Mouse (Mus musculus) neural tube, embryonic 11.5 days (tissue): ENCODE measurements around the gene Pgd. TPM values are rescaled to one million over a fixed set of nuclear protein-coding genes. Genes with fewer than 3 reads are reported as not detected.

Source experiments
- ATAC-seq: fragments of 200-750 bp; cut with Nextera tagmentation; 2 replicates; pipeline ENCODE4 v1.8.0; 2017; ENCODE audit warnings: moderate number of reproducible peaks, mild to moderate bottlenecking, moderate TSS enrichment, moderate library complexity; ENCODE audit not compliant: insufficient read depth, low FRiP score, low TSS enrichment
- DNase-seq: peaks from one replicate; pipeline ENCODE4 v3.0.0-alpha.2; 2015; ENCODE audit warnings: low spot score
- H3K27ac ChIP-seq: fragments of 300-500 bp; sonication (generic); 2 replicates; pipeline ENCODE4 v1.5.1; 2014; ENCODE audit warnings: low read depth, mild to moderate bottlenecking, low read length
- H3K27me3 ChIP-seq: fragments of 300-500 bp; sonication (generic); 2 replicates; pipeline ENCODE4 v1.6.1; 2014; ENCODE audit warnings: mild to moderate bottlenecking, low read length, mixed read lengths; ENCODE audit not compliant: control insufficient read depth, insufficient read depth
- H3K36me3 ChIP-seq: fragments of 300-500 bp; sonication (generic); 2 replicates; pipeline ENCODE4 v1.6.1; 2014; ENCODE audit warnings: mild to moderate bottlenecking, low read length, moderate library complexity, mixed read lengths; ENCODE audit not compliant: control insufficient read depth, insufficient read depth
- H3K4me1 ChIP-seq: fragments of 300-500 bp; sonication (generic); 2 replicates; pipeline ENCODE4 v1.6.1; 2014; ENCODE audit warnings: low read length, mixed read lengths; ENCODE audit not compliant: control insufficient read depth, insufficient read depth
- H3K4me2 ChIP-seq: fragments of 300-500 bp; sonication (generic); 2 replicates; pipeline ENCODE4 v1.6.1; 2014; ENCODE audit warnings: low read depth, mild to moderate bottlenecking, moderate library complexity
- H3K4me3 ChIP-seq: fragments of 300-500 bp; sonication (generic); 2 replicates; pipeline ENCODE4 v1.5.1; 2014; ENCODE audit warnings: low read depth, low read length
- H3K9ac ChIP-seq: fragments of 300-500 bp; sonication (generic); 2 replicates; pipeline ENCODE4 v1.6.1; 2014; ENCODE audit warnings: mild to moderate bottlenecking, low read length
- H3K9me3 ChIP-seq: fragments of 300-500 bp; sonication (generic); 2 replicates; pipeline ENCODE4 v1.6.1; 2016; ENCODE audit warnings: low read length; ENCODE audit not compliant: control insufficient read depth
- WGBS: fragments of 180-500 bp; shearing (Covaris S2); extraction: QIAGEN DNeasy Blood & Tissue Kit; methylation state at CpG from one replicate; pipeline ENCODE4 v1.1.7; 2014; 5-methylcytosine and 5-hydroxymethylcytosine counted together
- polyA plus RNA-seq: library from polyadenylated mRNA; unstranded; fragments of >200 nt; fragmentation: Nextera tagmentation; extraction: Ambion mirVana; gene quantifications from 2 replicates; pipeline ENCODE4 v1.2.1, GENCODE M21; 2014

Gene Pgd
- polyA plus RNA-seq, 1 experiment from 2014 or later = 49.5 TPM

DNA sequence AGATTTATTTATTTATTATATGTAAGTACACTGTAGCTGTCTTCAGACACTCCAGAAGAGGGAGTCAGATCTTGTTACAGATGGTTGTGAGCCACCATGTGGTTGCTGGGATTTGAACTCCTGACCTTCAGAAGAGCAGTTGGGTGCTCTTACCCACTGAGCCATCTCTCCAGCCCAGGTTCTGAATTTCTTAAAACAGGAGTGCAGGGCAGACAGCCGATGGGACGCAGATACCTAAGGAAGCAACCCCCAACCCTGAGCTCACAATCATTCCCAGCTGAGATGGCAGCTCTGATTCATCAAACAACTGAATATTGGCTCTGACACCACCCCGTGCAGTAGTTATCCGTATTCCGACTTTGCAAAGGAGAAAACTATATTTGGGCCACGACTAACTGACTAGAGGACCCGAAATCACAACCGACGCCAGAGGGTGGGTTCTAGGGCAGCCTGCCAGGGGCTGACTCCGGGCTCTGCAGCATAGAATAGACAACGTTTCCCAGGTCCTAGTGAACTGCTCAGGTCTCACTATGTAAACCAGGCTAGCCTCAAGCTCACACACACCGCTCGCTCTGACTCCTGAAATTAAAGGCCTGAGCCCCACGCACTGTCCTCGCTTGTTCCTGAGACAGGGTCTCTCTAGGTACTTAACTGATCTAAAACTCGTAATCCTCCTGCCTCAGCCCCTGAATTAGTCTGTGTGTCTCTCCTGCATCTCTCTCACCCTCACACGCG is 30.3 kb downstream of the Pgd start:
- Histone ChIP-seq H3K27ac (no peak overlapping the region), H3K9ac (no peak overlapping the region), H3K27me3 (no peaks in the 10 kb centered on the region), H3K36me3 (no peaks in the 10 kb centered on the region), H3K9me3 (no peaks in the 10 kb centered on the region), H3K4me1 (0 out of 2 replicates have a peak, but pooled peaks cover 2% of the 10 kb centered on the region), H3K4me2 (peak overlapping the region; percentile 57), H3K4me3 (peak overlapping the region; percentile 49)
- WGBS = 71% methylated on average over 18 of the region's 18 CpGs
- peak; percentile 17 for DNase-seq
- no peak for ATAC-seq

DNA sequence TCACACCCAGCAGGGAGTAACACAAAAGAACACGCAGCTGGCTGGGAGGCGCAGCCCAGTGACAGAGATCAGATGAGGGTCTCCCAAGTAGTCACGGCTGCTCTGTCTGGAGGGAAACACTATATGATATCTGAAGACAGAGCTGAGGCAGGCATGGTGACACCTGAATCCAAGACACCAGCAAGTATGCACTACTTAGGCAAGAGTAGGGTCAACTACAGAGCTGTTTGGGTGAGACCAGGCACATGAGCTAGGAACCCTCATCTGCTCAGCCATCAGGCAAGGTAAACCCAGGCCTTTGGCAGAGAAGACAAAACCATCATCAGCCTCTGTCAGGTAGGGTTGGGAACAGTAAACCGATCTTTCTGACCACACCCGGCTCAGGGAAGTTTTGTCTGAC is 33.2 kb downstream of the Pgd start:
- Histone ChIP-seq H3K27ac (no peak overlapping the region), H3K4me2 (no peak overlapping the region), H3K27me3 (no peaks in the 10 kb centered on the region), H3K4me3 (no peak overlapping the region), H3K36me3 (no peaks in the 10 kb centered on the region), H3K4me1 (0 out of 2 replicates have a peak, but pooled peaks cover 2% of the 10 kb centered on the region), H3K9ac (no peak overlapping the region), H3K9me3 (no peaks in the 10 kb centered on the region)
- WGBS = 63% methylated on average over 5 of the region's 5 CpGs
- ATAC-seq = no peak
- DNase-seq = no peak

DNA sequence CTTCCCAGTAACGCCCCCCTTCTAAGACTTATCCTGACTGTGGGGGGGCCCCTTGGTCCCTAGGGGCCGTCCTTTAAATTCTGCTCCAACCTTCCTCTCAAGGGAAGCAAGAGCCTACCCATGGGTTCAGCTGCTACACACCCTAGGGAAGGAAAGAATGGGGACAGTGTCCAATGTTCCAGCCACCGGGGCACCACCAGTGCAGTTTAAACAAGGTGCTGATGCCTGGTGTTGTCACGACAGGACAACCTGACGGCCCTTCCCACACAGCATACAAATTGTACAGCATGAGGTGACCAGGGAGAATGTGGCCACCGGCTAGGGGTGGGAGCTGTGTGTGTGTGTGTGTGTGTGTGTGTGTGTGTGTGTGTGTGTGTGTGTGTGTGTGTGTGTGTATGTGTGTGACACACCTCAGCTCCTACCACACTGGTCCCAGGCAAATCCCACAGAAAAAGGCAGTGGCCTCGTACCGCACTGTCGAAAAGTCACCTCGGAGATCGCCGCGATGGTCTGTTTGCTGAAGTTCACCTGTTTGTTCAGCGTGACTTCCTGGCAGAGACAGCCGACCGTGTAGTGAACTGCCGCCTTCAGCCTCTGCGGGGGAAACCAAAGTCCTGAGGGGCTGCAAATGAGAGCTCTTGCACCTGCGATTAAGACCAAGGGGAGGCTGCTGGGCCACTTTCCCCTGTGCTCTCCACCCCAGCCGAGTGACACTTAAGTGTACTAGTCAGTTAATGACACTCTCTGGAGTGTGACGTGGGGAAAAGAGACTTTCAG is 34.6 kb downstream of the Pgd start:
- Histone ChIP-seq H3K36me3 (no peaks in the 10 kb centered on the region), H3K27me3 (no peaks in the 10 kb centered on the region), H3K4me2 (no peak overlapping the region), H3K9ac (no peak overlapping the region), H3K4me3 (no peak overlapping the region), H3K27ac (no peak overlapping the region), H3K4me1 (0 out of 2 replicates have a peak, but pooled peaks cover 2% of the 10 kb centered on the region), H3K9me3 (no peaks in the 10 kb centered on the region)
- no peak for DNase-seq
- no peak for ATAC-seq
- WGBS = 85% methylated on average over 21 of the region's 21 CpGs

DNA sequence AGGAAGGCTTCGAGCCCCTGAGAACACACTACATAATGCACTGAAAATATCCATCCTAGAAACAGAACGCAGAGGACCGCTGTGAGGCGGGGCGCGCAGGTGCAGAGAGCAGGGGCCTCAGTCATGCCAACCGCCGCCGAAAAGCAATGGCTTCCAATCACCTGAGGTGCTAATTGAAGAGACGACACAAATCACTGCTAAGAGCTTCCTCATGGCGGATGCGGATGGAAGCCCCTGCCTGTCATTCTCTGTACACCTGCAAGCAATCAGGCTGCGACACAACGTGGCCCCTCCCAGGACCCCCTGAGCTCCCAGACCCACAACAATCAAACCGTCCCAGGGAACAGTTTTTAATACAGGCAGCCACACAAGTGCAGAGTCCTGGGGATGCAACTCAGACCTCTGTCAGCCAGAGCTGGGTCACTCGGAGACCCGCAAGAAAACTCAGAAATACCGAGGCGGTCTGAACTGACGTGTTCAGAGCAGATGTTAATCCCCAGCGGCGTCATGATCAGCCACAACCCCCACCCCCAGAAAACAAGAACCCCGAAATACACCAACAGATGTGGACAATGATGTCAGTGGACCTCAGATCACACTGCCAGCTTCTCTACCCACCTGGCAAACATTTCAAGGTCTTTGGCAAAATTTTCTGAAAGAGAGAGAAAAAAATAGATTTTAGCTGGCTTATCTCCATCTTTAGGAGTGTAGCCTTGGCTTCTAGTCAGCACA is 35.4 kb downstream of the Pgd start:
- ATAC-seq = no peak
- no peak overlapping the region for H3K4me3 ChIP-seq
- no peak overlapping the region for H3K4me2 ChIP-seq
- no peaks in the 10 kb centered on the region for H3K36me3 ChIP-seq
- H3K27me3 ChIP-seq = no peaks in the 10 kb centered on the region
- H3K9ac ChIP-seq = no peak overlapping the region
- H3K27ac ChIP-seq = no peak overlapping the region
- H3K9me3 ChIP-seq = no peaks in the 10 kb centered on the region
- H3K4me1 ChIP-seq = no peaks in the 10 kb centered on the region
- WGBS = 84% methylated on average over 23 of the region's 23 CpGs
- DNase-seq = no peak

DNA sequence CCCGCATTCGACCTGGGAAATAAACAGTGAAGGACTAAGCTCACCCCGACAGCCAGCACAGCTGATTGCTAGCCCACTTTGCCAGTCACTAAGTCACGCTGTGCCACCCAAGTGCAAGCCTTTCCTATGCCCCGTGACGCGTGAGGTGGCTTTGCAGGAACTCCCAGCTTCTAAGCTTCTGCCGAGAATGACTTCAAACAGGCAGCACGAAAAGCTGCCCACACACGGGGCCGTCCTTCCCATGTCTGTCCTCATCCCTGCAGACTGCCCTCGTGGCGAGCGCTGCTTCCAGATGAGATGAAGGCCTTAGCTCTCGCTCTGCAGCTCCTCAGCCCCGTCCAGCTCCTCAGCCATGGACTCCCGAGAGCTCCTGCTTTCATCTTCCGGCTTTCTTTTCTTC is 38.1 kb downstream of the Pgd start:
- Histone ChIP-seq H3K27ac (no peak overlapping the region), H3K4me3 (no peak overlapping the region), H3K4me1 (no peaks in the 10 kb centered on the region), H3K36me3 (no peaks in the 10 kb centered on the region), H3K4me2 (no peak overlapping the region), H3K9me3 (no peaks in the 10 kb centered on the region), H3K27me3 (no peaks in the 10 kb centered on the region), H3K9ac (no peak overlapping the region)
- WGBS = 80% methylated on average over 18 of the region's 18 CpGs
- DNase-seq (no peak), ATAC-seq (no peak)

DNA sequence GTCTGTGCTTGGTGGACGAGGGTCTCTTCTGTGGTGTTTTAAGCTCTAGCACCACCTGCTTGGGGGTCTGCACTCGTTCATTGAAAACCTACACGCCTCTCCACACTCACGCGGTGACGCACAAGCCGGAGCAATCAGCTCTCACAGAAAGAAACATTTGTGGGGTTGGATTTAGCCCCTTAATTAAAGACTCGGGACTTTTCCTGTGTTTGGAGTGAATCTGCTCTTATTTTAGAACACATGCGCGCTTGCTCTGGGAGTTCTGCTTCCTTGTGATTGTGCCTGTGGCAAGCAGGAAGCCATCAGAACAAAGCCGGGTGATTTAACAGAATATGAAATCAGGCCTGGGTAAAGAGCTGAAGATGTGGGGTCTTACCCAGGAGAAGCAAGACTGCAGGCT is 39.9 kb downstream of the Pgd start, which contains the start of gene Cort:
Gene Cort (minus strand): TSS at position 101 of the 400 bp plus-strand sequence.
- Histone ChIP-seq H3K4me3 (no peak within 1 kb of the TSS), H3K4me2 (no peak within 1 kb of the TSS), H3K4me1 (no peaks in the 10 kb centered on the region), H3K9ac (no peak within 1 kb of the TSS), H3K9me3 (no peaks in the 10 kb centered on the region), H3K36me3 (no peaks in the 10 kb centered on the region), H3K27ac (no peak within 1 kb of the TSS), H3K27me3 (no peaks in the 10 kb centered on the region)
- 90% methylated on average over 11 of the region's 11 CpGs for WGBS
- ATAC-seq (no peak), DNase-seq (no peak)

DNA sequence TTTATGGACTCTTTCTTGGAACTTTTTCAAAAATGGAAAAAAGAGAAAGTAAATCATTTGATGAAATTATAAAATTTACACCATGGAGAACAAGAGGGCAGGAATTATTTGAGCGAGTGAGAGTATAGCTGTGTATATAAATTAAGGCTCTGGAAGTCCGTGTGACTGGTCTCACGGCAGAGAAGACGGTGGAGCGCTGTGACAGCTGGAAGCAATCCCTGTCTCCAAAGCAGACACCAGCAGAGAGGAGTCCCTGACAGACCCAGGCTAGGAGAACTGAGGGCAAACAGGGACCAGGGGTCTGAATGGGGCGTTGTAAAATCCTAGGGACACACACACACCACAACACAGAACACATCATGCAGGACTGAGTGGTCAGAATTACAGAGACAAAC is 40.5 kb downstream of the Pgd start:
- DNase-seq (no peak), ATAC-seq (no peak)
- no peak overlapping the region for H3K4me2 ChIP-seq
- H3K4me3 ChIP-seq = no peak overlapping the region
- no peaks in the 10 kb centered on the region for H3K9me3 ChIP-seq
- WGBS = 61% methylated on average over 6 of the region's 6 CpGs
- H3K4me1 ChIP-seq = no peaks in the 10 kb centered on the region
- H3K9ac ChIP-seq = no peak overlapping the region
- no peaks in the 10 kb centered on the region for H3K36me3 ChIP-seq
- H3K27me3 ChIP-seq = no peaks in the 10 kb centered on the region
- H3K27ac ChIP-seq = no peak overlapping the region

DNA sequence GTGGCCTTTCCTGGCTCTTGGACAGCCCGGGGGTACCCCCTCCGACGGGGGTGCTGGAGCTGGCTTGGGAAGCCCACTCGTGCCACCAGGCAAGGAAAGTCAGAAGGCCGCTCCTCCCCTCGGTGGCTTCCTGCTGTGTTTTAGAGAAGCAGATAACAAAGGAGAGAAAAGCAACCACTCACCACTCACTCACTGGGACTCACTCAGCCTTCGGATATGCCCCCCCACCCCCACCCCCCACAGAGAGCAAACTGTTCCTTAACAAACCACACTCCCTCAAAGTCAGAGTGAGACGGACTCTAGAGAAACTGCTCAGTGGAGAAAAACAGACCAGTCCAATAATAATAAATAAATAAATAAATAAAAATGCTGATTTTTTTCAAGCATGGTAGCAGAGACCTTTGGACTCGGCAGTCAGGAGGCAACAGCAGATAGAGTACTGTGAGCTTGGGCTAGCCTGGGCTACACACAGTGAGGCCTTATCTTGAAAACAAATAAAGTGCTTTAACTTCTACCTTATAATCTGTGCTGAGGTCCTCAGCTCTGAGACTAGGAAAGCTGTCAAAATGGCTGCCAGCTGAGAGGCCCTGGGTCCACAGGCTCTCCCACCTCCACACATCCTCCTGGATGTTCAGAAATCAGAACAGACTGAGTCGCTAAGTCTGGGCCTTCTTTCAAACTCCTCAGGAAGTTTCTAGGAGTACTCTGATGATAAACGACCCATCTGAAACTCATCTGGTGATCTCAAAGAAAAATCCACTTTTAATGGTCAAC is 41.0 kb downstream of the Pgd start:
- Histone ChIP-seq H3K4me1 (no peaks in the 10 kb centered on the region), H3K36me3 (no peaks in the 10 kb centered on the region), H3K4me3 (no peak overlapping the region), H3K9ac (no peak overlapping the region), H3K27ac (no peak overlapping the region), H3K27me3 (no peaks in the 10 kb centered on the region), H3K4me2 (no peak overlapping the region), H3K9me3 (no peaks in the 10 kb centered on the region)
- 57% methylated on average over 11 of the region's 11 CpGs for WGBS
- ATAC-seq = no peak
- DNase-seq = no peak
